Mouse (Mus musculus) heart, embryonic 11.5 days (tissue): ENCODE data around the gene Elob. TPM values are rescaled to one million over a fixed set of nuclear protein-coding genes. Genes with fewer than 3 reads are reported as not detected.

Experiments used
- ATAC-seq: fragments of 200-750 bp; cut with Nextera tagmentation; replicated peaks from 2 replicates; pipeline ENCODE4 v1.8.0; 2017; ENCODE audit warnings: moderate library complexity; ENCODE audit not compliant: insufficient number of reproducible peaks, low FRiP score, low TSS enrichment
- H3K27ac ChIP-seq: fragments of 300-500 bp; sonication (generic); 2 replicates; pipeline ENCODE4 v1.5.1; 2014; ENCODE audit warnings: mild to moderate bottlenecking, low read depth, low read length
- H3K27me3 ChIP-seq: fragments of 300-500 bp; sonication (generic); 2 replicates; pipeline ENCODE4 v1.6.1; 2014; ENCODE audit warnings: mild to moderate bottlenecking, low read length, mixed read lengths; ENCODE audit not compliant: control insufficient read depth, insufficient read depth
- H3K36me3 ChIP-seq: fragments of 300-500 bp; sonication (generic); 2 replicates; pipeline ENCODE4 v1.6.1; 2014; ENCODE audit warnings: mild to moderate bottlenecking, low read length, moderate library complexity, mixed read lengths; ENCODE audit not compliant: control insufficient read depth, insufficient read depth
- H3K4me1 ChIP-seq: fragments of 300-500 bp; sonication (generic); 2 replicates; pipeline ENCODE4 v1.6.1; 2014; ENCODE audit warnings: low read length; ENCODE audit not compliant: control insufficient read depth, insufficient read depth
- H3K4me2 ChIP-seq: fragments of 300-500 bp; sonication (generic); 2 replicates; pipeline ENCODE4 v1.6.1; 2014; ENCODE audit warnings: mild to moderate bottlenecking, moderate library complexity
- H3K4me3 ChIP-seq: fragments of 300-500 bp; sonication (generic); 2 replicates; pipeline ENCODE4 v1.5.1; 2014; ENCODE audit warnings: low read depth, low read length
- H3K9ac ChIP-seq: fragments of 300-500 bp; sonication (generic); 2 replicates; pipeline ENCODE4 v1.6.1; 2014; ENCODE audit warnings: mild to moderate bottlenecking, low read depth, low read length, moderate library complexity
- H3K9me3 ChIP-seq: fragments of 300-500 bp; sonication (generic); replicated peaks from 2 replicates; pipeline ENCODE4 v1.6.1; 2016; ENCODE audit warnings: low read length; ENCODE audit not compliant: control insufficient read depth
- WGBS: fragments of 180-500 bp; shearing (Covaris S2); extraction: QIAGEN DNeasy Blood & Tissue Kit; methylation state at CpG from one replicate; pipeline ENCODE4 v1.1.7; 2014; ENCODE audit not compliant: insufficient replicate concordance; 5-methylcytosine and 5-hydroxymethylcytosine counted together
- microRNA-seq: library from miRNA; unstranded; fragments of <30 nt; microRNA quantifications from one replicate; pipeline ENCODE4, GENCODE M21; 2016; ENCODE audit warnings: borderline number of aligned reads
- polyA plus RNA-seq: library from polyadenylated mRNA; unstranded; fragments of >200 nt; fragmentation: Nextera tagmentation; extraction: Ambion mirVana; gene quantifications from 2 replicates; pipeline ENCODE4 v1.2.1, GENCODE M21; 2014

Gene Elob
- polyA plus RNA-seq, 1 experiment from 2014 or later = 1,004 TPM

- Histone ChIP-seq H3K27me3 (no peaks in the 10 kb centered on the region), H3K4me1 (peaks cover 6% of the 10 kb centered on the region), H3K4me2 (peak within 1 kb of the TSS; percentile 96), H3K9ac (peak within 1 kb of the TSS; percentile 80), H3K4me3 (peak within 1 kb of the TSS; percentile 64), H3K27ac (no peak within 1 kb of the TSS), H3K9me3 (no peaks in the 10 kb centered on the region), H3K36me3 (no peaks in the 10 kb centered on the region)
- ATAC-seq = peak; percentile 50
- WGBS = 3% methylated on average over 40 of the region's 43 CpGs
Observed at GRCm38 (mm10) chr17:23785561-23786471, 43.1 kb downstream of the Elob start, which contains the start of gene Flywch2. Flywch2 (minus strand) TSS chr17:23786081.

GRCm38 (mm10) chr17:23783352-23783751, 45.6 kb downstream of the Elob start:
- Histone ChIP-seq H3K9me3 (no peaks in the 10 kb centered on the region), H3K27me3 (no peaks in the 10 kb centered on the region), H3K27ac (no peak overlapping the region), H3K9ac (no peak overlapping the region), H3K4me3 (no peak overlapping the region), H3K4me1 (no peaks in the 10 kb centered on the region), H3K4me2 (no peak overlapping the region), H3K36me3 (no peaks in the 10 kb centered on the region)
- no peak for ATAC-seq

GRCm38 (mm10) chr17:23778447-23778846, 50.5 kb downstream of the Elob start:
- Histone ChIP-seq H3K4me3 (no peak overlapping the region), H3K36me3 (no peaks in the 10 kb centered on the region), H3K9ac (no peak overlapping the region), H3K9me3 (no peaks in the 10 kb centered on the region), H3K4me2 (no peak overlapping the region), H3K27me3 (no peaks in the 10 kb centered on the region), H3K4me1 (no peaks in the 10 kb centered on the region), H3K27ac (no peak overlapping the region)
- no peak for ATAC-seq
- 39% methylated on average over 2 of the region's 2 CpGs for WGBS

- Histone ChIP-seq H3K4me2 (no peak overlapping the region), H3K36me3 (no peaks in the 10 kb centered on the region), H3K4me1 (no peaks in the 10 kb centered on the region), H3K27ac (no peak overlapping the region), H3K9ac (no peak overlapping the region), H3K27me3 (no peaks in the 10 kb centered on the region), H3K9me3 (no peaks in the 10 kb centered on the region), H3K4me3 (no peak overlapping the region)
- WGBS = 61% methylated on average over 2 of the region's 2 CpGs
- ATAC-seq = no peak
Observed at GRCm38 (mm10) chr17:23777141-23777540, 51.8 kb downstream of the Elob start.

- no peaks in the 10 kb centered on the region for H3K9me3 ChIP-seq
- H3K9ac ChIP-seq = no peak overlapping the region
- H3K27ac ChIP-seq = no peak overlapping the region
- no peak overlapping the region for H3K4me2 ChIP-seq
- no peaks in the 10 kb centered on the region for H3K36me3 ChIP-seq
- WGBS = 64% methylated on average over 10 of the region's 10 CpGs
- ATAC-seq = no peak
- no peaks in the 10 kb centered on the region for H3K27me3 ChIP-seq
- no peaks in the 10 kb centered on the region for H3K4me1 ChIP-seq
- H3K4me3 ChIP-seq = no peak overlapping the region
Observed at GRCm38 (mm10) chr17:23776216-23776615, 52.7 kb downstream of the Elob start.

Small RNA genes within 50 kb of the gene (microRNA-seq; reads per million reads assigned to microRNA genes)
- 0.81 reads per million, percentile 9 among the genes with 10 or more reads in this experiment for gene Mir5125

Other genes with a start within 250 kb of the Elob start
- gene Zfp13, start 229.6 kb downstream of the Elob start, polyA plus RNA-seq = 8.9 and 9.0 TPM in 2 replicates
- gene Zscan10, start 228.3 kb downstream of the Elob start, polyA plus RNA-seq = not detected in 2 replicates
- 0.07 and 0.27 TPM in 2 replicates for gene Mmp25, start 183.9 kb downstream of the Elob start, polyA plus RNA-seq
- gene Bicdl2, start 168.6 kb downstream of the Elob start, polyA plus RNA-seq = 0.24 TPM in 1 of 2 replicates, not detected in the other
- 382 and 389 TPM in 2 replicates for gene Hcfc1r1, start 155.5 kb downstream of the Elob start, polyA plus RNA-seq
- gene Thoc6, start 155.3 kb downstream of the Elob start, polyA plus RNA-seq = 40.9 and 41.0 TPM in 2 replicates
- gene Tnfrsf12a, start 151.7 kb downstream of the Elob start, polyA plus RNA-seq = 77.6 and 85.3 TPM in 2 replicates
- gene Cldn6, start 149.9 kb downstream of the Elob start, polyA plus RNA-seq = 3.3 and 3.9 TPM in 2 replicates
- gene Cldn9, start 145.1 kb downstream of the Elob start, polyA plus RNA-seq = 0.25 and 0.46 TPM in 2 replicates
- gene 1520401A03Rik, start 106.4 kb downstream of the Elob start, polyA plus RNA-seq = 0.16 and 0.20 TPM in 2 replicates
- gene Pkmyt1, start 102.8 kb downstream of the Elob start, polyA plus RNA-seq = 31.5 and 33.8 TPM in 2 replicates
- gene Paqr4, start 88.3 kb downstream of the Elob start, polyA plus RNA-seq = 7.6 and 7.9 TPM in 2 replicates
- 0.27 and 0.63 TPM in 2 replicates for gene Kremen2, start 83.3 kb downstream of the Elob start, polyA plus RNA-seq
- gene Flywch1, start 57.5 kb downstream of the Elob start, polyA plus RNA-seq = 60.5 and 62.4 TPM in 2 replicates
- 8.2 and 9.5 TPM in 2 replicates for gene Flywch2, start 43.1 kb downstream of the Elob start, polyA plus RNA-seq
- gene Srrm2, start 38.6 kb downstream of the Elob start, polyA plus RNA-seq = 285 and 390 TPM in 2 replicates
- gene Prss33, start 6.9 kb upstream of the Elob start, polyA plus RNA-seq = not detected in 2 replicates
- gene Prss32, start 14.7 kb upstream of the Elob start, polyA plus RNA-seq = not detected in 2 replicates
- gene Prss41, start 15.0 kb upstream of the Elob start, polyA plus RNA-seq = 0.19 and 0.31 TPM in 2 replicates
- gene Prss21, start 38.9 kb upstream of the Elob start, polyA plus RNA-seq = not detected in 2 replicates
- not detected in 2 replicates for gene Dcpp1, start 51.7 kb upstream of the Elob start, polyA plus RNA-seq
- not detected in 2 replicates for gene Dcpp2, start 51.7 kb upstream of the Elob start, polyA plus RNA-seq
- not detected in 2 replicates for gene Dcpp3, start 88.3 kb upstream of the Elob start, polyA plus RNA-seq
- gene Sbp, start 112.5 kb upstream of the Elob start, polyA plus RNA-seq = not detected in 2 replicates
- gene Sbpl, start 126.1 kb upstream of the Elob start, polyA plus RNA-seq = not detected in 2 replicates
- not detected in 2 replicates for gene Prss30, start 151.4 kb upstream of the Elob start, polyA plus RNA-seq
- 0.17 TPM in 1 of 2 replicates, not detected in the other for gene Prss22, start 169.0 kb upstream of the Elob start, polyA plus RNA-seq
- 0.17 and 0.37 TPM in 2 replicates for gene Prss27, start 209.0 kb upstream of the Elob start, polyA plus RNA-seq
- 39.9 and 42.7 TPM in 2 replicates for gene Kctd5, start 244.3 kb upstream of the Elob start, polyA plus RNA-seq